In genomic region chr4:46986054-46986453, GRCm38 (mm10) we compare ENCODE assay signal across 13 mouse cellular contexts. TPM values are rescaled to one million over a fixed set of nuclear protein-coding genes. Genes with fewer than 3 reads are reported as not detected.
"Had no signal": no experiment of that assay in that cellular context is flagged by ENCODE, and none has a peak within 500 bp of the region (broad histone marks: within the 10 kb centered on the region; RNA-seq: fewer than 3 reads in every experiment).

No protein-coding gene starts in this region.

- DNase-seq: kidney, adult 8-10 months; kidney, postnatal 36 days; liver; lung, adult 2 months; lung, postnatal 36 days; midbrain, embryonic 14.5 days; retina, postnatal 1 day; right cerebral cortex, postnatal 4 days; spleen, adult 18-20 months; thymus, adult 18-20 months; thymus, postnatal 14 days had no signal

RNA-seq across cellular contexts. Expression of gene Gabbr2, which starts 5.6 kb away (rescaled TPM):
- total RNA-seq: megakaryocyte progenitor cell, adult 5-6 weeks; neutrophil, adult 5-6 weeks had no signal
